Mouse (Mus musculus) cerebellum, adult 2 months (tissue): ENCODE results near the gene Tbc1d9b.

ENCODE experiments used
- CTCF ChIP-seq: fragments of 200-500 bp; IDR thresholded peaks from 2 replicates; pipeline ENCODE4 v1.5.1; 2011; ENCODE audit warnings: low read depth, mild to moderate bottlenecking, control low read depth, low read length, moderate library complexity, borderline replicate concordance; ENCODE audit not compliant: insufficient read depth
- POLR2A ChIP-seq: fragments of 200-500 bp; IDR thresholded peaks from 2 replicates; pipeline ENCODE4 v1.6.1; 2011; ENCODE audit warnings: low read length, control low read depth, borderline replicate concordance; ENCODE audit not compliant: insufficient read depth

DNA sequence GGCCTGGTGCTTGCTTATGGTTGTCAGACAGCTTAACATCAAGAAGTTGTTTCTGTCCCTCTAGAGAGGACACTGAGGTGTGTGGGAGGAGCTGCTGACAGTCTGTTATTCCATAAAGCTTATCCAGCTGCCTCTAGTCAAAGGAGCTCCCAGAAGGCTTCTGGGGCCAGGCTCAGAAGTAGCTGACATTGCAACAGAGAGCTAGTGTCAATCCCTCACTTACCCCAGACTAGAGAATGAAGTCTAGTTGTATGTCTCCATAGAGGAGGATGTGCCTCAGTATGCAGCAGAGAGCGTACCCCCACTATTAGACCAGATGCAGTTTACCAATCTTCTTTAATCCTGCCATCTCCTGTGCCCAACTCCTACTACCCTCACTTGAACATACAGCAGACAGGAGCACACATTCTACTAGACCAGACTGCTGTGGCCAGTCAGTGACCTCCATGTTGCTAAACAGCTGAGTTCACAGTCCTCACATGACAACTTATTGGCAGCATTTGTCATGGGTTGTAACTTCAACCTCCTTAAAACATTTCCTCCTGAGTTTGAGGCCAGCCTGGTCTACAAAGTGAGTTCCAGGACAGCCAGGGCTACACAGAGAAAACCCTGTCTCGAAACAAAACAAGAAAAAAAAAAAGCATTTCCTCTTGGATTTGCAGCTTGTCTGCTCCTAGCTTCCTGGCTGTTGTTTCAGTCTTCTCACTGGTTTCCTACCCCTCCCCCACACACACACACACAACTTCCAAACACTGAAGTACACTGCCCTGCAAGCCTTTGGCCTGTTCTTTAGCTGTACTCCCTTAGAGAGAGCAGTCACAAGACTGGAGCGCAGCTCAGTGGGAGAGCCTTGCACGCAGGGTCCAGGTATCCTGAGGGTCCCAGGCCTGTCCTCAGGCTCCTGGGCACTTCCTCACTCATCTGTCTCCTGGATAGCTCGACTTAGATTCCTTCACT is 47.6 kb downstream of the Tbc1d9b start:
- no peak for TF ChIP-seq CTCF
- TF ChIP-seq POLR2A = no peak
